Mouse (Mus musculus) ES-E14 (cell line): ENCODE results near the gene Pctp.

ENCODE experiments used
- CHD2 ChIP-seq: IDR thresholded peaks from 2 replicates; pipeline ENCODE4 v1.6.1; 2014; ENCODE audit warnings: mild to moderate bottlenecking, low read depth, low read length, inconsistent platforms
- HCFC1 ChIP-seq: IDR thresholded peaks from 2 replicates; pipeline ENCODE4 v1.6.1; 2012; ENCODE audit warnings: low read length, inconsistent platforms, borderline replicate concordance; ENCODE audit not compliant: insufficient read depth
- ZC3H11A ChIP-seq: IDR thresholded peaks from 2 replicates; pipeline ENCODE4 v1.6.1; 2012; ENCODE audit warnings: low read depth, mild to moderate bottlenecking, inconsistent platforms, low read length, borderline replicate concordance
- ZNF384 ChIP-seq: IDR thresholded peaks from 2 replicates; pipeline ENCODE4 v1.6.1; 2012; ENCODE audit warnings: low read depth, low read length, inconsistent platforms

- TF ChIP-seq CHD2 (no peak), HCFC1 (no peak), ZC3H11A (no peak), ZNF384 (no peak)
Observed at GRCm38 (mm10) chr11:90002987-90003348, 274 bp upstream of the Pctp start.
